Comparison of ENCODE assay signal across 18 mouse cellular contexts in genomic region chr11:32373266-32374026, GRCm38 (mm10). TPM values are rescaled to one million over a fixed set of nuclear protein-coding genes. Genes with fewer than 3 reads are reported as not detected.
DNase-seq lines count a peak whose midpoint lies in the region; ATAC-seq and TF ChIP-seq lines count a peak whose summit lies in the region.
"Had no signal": no experiment of that assay in that cellular context is flagged by ENCODE, and none has a peak within 500 bp of the region (broad histone marks: within the 10 kb centered on the region; RNA-seq: fewer than 3 reads in every experiment).

No protein-coding gene starts in this region.

- no peaks in the 10 kb centered on the region for H3K27me3 ChIP-seq in CH12.LX (replicated peaks)
- H3K27me3 ChIP-seq in hindbrain, embryonic 13.5 days: no peaks in the 10 kb centered on the region
- H3K27me3 ChIP-seq in midbrain, embryonic 14.5 days (ENCODE audit: control insufficient read depth, insufficient read depth, low read length): no peaks in the 10 kb centered on the region
- H3K27me3 ChIP-seq in kidney, embryonic 15.5 days: no peaks in the 10 kb centered on the region
- H3K27me3 ChIP-seq in liver, embryonic 12.5 days (replicated peaks): no peaks in the 10 kb centered on the region
- H3K27me3 ChIP-seq: embryonic facial prominence, embryonic 15.5 days; limb, embryonic 12.5 days had no signal

- in situ Hi-C loops in CH12.LX (cut with MboI; ENCODE audit: low pct_ligation_motif_present, low pct_unique_long_range_greater_than_20kb, low sequenced_read_pairs): no loop called here

- peak; percentile 42 for DNase-seq in CH12.LX (ENCODE audit: extremely low read depth)
- peak; percentile 58 for DNase-seq in brain, embryonic 14.5 days (ENCODE audit: low read depth)
- DNase-seq in midbrain, embryonic 14.5 days: peak; percentile 39
- DNase-seq in lung, postnatal 25 days (ENCODE audit: low spot score): no peak
- DNase-seq in kidney, postnatal 4 days: no peak
- DNase-seq: adrenal gland, postnatal 36 days; cerebellum, adult 9-10 months; gastrocnemius, postnatal 14 days; lung, postnatal 14 days; right cerebral cortex, adult 18-20 months; thymus, postnatal 4 days had no signal

- H3K79me2 ChIP-seq in CH12.LX (replicated peaks; ENCODE audit: control insufficient read depth, extremely low read depth, insufficient read depth, poor library complexity, severe bottlenecking): no peaks in the 10 kb centered on the region

- H3K9ac ChIP-seq in CH12.LX (ENCODE audit: insufficient read depth, low read depth): no peak overlapping the region
- 0 out of 2 replicates have a peak overlapping the region, but pooled peaks have one; percentile 19 for H3K9ac ChIP-seq in hindbrain, embryonic 13.5 days
- H3K9ac ChIP-seq in midbrain, embryonic 14.5 days (replicated peaks; ENCODE audit: low read length): no peak overlapping the region
- H3K9ac ChIP-seq in kidney, embryonic 15.5 days: no peak overlapping the region
- H3K9ac ChIP-seq in liver, embryonic 12.5 days: no peak overlapping the region
- H3K9ac ChIP-seq: embryonic facial prominence, embryonic 15.5 days; limb, embryonic 12.5 days; liver, embryonic 14.5 days had no signal

- dilution Hi-C loops in CH12.LX (cut with MboI; ENCODE audit: extremely low pct_ligation_motif_present, extremely low pct_unique_long_range_greater_than_20kb, low sequenced_read_pairs): no loop called here

- ATAC-seq in hindbrain, embryonic 13.5 days (ENCODE audit: low FRiP score): peak; percentile 44
- ATAC-seq in midbrain, embryonic 14.5 days (ENCODE audit: low FRiP score, low TSS enrichment): no peak
- no peak for ATAC-seq in kidney, embryonic 15.5 days (replicated peaks; ENCODE audit: low FRiP score)
- no peak for ATAC-seq in liver, embryonic 12.5 days
- ATAC-seq: intestine, embryonic 16.5 days had no signal

- H3K4me2 ChIP-seq in CH12.LX (ENCODE audit: insufficient read depth, low read depth, poor library complexity, severe bottlenecking): no peak overlapping the region
- H3K4me2 ChIP-seq in hindbrain, embryonic 13.5 days: no peak overlapping the region
- no peak overlapping the region for H3K4me2 ChIP-seq in midbrain, embryonic 14.5 days (ENCODE audit: low read length)
- no peak overlapping the region for H3K4me2 ChIP-seq in kidney, embryonic 15.5 days
- no peak overlapping the region for H3K4me2 ChIP-seq in liver, embryonic 12.5 days
- H3K4me2 ChIP-seq: embryonic facial prominence, embryonic 15.5 days; limb, embryonic 12.5 days had no signal

- H3K4me1 ChIP-seq in CH12.LX (ENCODE audit: control insufficient read depth in 1 of 2, insufficient read depth in 2 of 2): peaks cover 0 to 20% of the 10 kb centered on the region in 2 experiments; a peak in 2 of 4 replicates
- H3K4me1 ChIP-seq in hindbrain, embryonic 13.5 days (replicated peaks): peaks cover 20% of the 10 kb centered on the region
- H3K4me1 ChIP-seq in midbrain, embryonic 14.5 days (ENCODE audit: control insufficient read depth, insufficient read depth, low read length): 0 out of 2 replicates have a peak, but pooled peaks cover 2% of the 10 kb centered on the region
- H3K4me1 ChIP-seq in kidney, embryonic 15.5 days: no peaks in the 10 kb centered on the region
- H3K4me1 ChIP-seq in liver, embryonic 12.5 days: no peaks in the 10 kb centered on the region
- H3K4me1 ChIP-seq: limb, embryonic 12.5 days had no signal

- TF ChIP-seq CTCF in CH12.LX (conservative IDR thresholded peaks at IDR 0.05 in 1 of 2, IDR thresholded peaks at IDR 0.05 in 1 of 2; ENCODE audit: low read depth in 2 of 2, low read length in 2 of 2): no peak
- TF ChIP-seq CTCF in brain, embryonic 14.5 days (IDR thresholded peaks at IDR 0.05; ENCODE audit: borderline replicate concordance, extremely low read depth, insufficient read depth, insufficient read length): no peak

- no peak for TF ChIP-seq EP300 in CH12.LX (IDR thresholded peaks at IDR 0.05; ENCODE audit: low read length)

- no peak overlapping the region for H3K27ac ChIP-seq in CH12.LX (ENCODE audit: insufficient read depth, low read depth)
- peak overlapping the region; percentile 71 for H3K27ac ChIP-seq in hindbrain, embryonic 13.5 days
- peak overlapping the region; percentile 33; the same call in 1 of the 2 replicates for H3K27ac ChIP-seq in midbrain, embryonic 14.5 days (replicated peaks; ENCODE audit: low read depth, low read length)
- no peak overlapping the region for H3K27ac ChIP-seq in kidney, embryonic 15.5 days
- no peak overlapping the region for H3K27ac ChIP-seq in liver, embryonic 12.5 days
- H3K27ac ChIP-seq: embryonic facial prominence, embryonic 15.5 days; limb, embryonic 12.5 days; liver, embryonic 14.5 days had no signal

- TF ChIP-seq RAD21 in CH12.LX (IDR thresholded peaks at IDR 0.05; ENCODE audit: low read depth, low read length): no peak

- peaks cover 4 to 65% of the 10 kb centered on the region in 2 experiments for H3K36me3 ChIP-seq in CH12.LX (replicated peaks in 1 of 2; ENCODE audit: control insufficient read depth in 1 of 2, insufficient read depth in 1 of 2, low read length in 1 of 2)
- peaks cover 57% of the 10 kb centered on the region for H3K36me3 ChIP-seq in hindbrain, embryonic 13.5 days
- H3K36me3 ChIP-seq in midbrain, embryonic 14.5 days (ENCODE audit: control insufficient read depth, insufficient read depth, low read length): peaks cover 59% of the 10 kb centered on the region
- peaks cover 58% of the 10 kb centered on the region for H3K36me3 ChIP-seq in kidney, embryonic 15.5 days
- H3K36me3 ChIP-seq in liver, embryonic 12.5 days: 0 out of 2 replicates have a peak, but pooled peaks cover 3% of the 10 kb centered on the region

- TF ChIP-seq POLR2A in CH12.LX (IDR thresholded peaks at IDR 0.05; ENCODE audit: low read depth, low read length): no peak
- no peak for TF ChIP-seq POLR2A in brain, embryonic 14.5 days (IDR thresholded peaks at IDR 0.05; ENCODE audit: borderline replicate concordance, extremely low read depth, insufficient read depth, insufficient read length, poor library complexity, severe bottlenecking)

- H3K4me3 ChIP-seq in CH12.LX (replicated peaks in 1 of 3; ENCODE audit: low read depth in 2 of 3, low read length in 2 of 3, poor library complexity in 1 of 3): no peak overlapping the region
- H3K4me3 ChIP-seq in hindbrain, embryonic 13.5 days: no peak overlapping the region
- no peak overlapping the region for H3K4me3 ChIP-seq in midbrain, embryonic 14.5 days (replicated peaks; ENCODE audit: low read depth, low read length)
- H3K4me3 ChIP-seq in kidney, embryonic 15.5 days (replicated peaks): no peak overlapping the region
- H3K4me3 ChIP-seq in liver, embryonic 12.5 days: no peak overlapping the region
- H3K4me3 ChIP-seq: embryonic facial prominence, embryonic 15.5 days; limb, embryonic 12.5 days had no signal

- peaks cover 6% of the 10 kb centered on the region for H3K9me3 ChIP-seq in CH12.LX (replicated peaks; ENCODE audit: low read length)
- no peaks in the 10 kb centered on the region for H3K9me3 ChIP-seq in hindbrain, embryonic 13.5 days
- no peaks in the 10 kb centered on the region for H3K9me3 ChIP-seq in midbrain, embryonic 14.5 days (ENCODE audit: control insufficient read depth, low read length)
- H3K9me3 ChIP-seq in kidney, embryonic 15.5 days (replicated peaks): no peaks in the 10 kb centered on the region
- H3K9me3 ChIP-seq in liver, embryonic 12.5 days (replicated peaks): no peaks in the 10 kb centered on the region
- H3K9me3 ChIP-seq: embryonic facial prominence, embryonic 15.5 days; limb, embryonic 12.5 days had no signal

- 59% methylated on average over 13 of the region's 13 CpGs for WGBS in hindbrain, embryonic 13.5 days
- 85% methylated on average over 13 of the region's 13 CpGs for WGBS in midbrain, embryonic 14.5 days
- WGBS in kidney, embryonic 15.5 days: 81% methylated on average over 13 of the region's 13 CpGs
- 82% methylated on average over 13 of the region's 13 CpGs for WGBS in liver, embryonic 12.5 days (ENCODE audit: insufficient replicate concordance)

TF ChIP-seq in CH12.LX, 34 proteins besides CTCF, POLR2A, EP300 and RAD21:
- no peak for TF ChIP-seq ZMIZ1 (IDR thresholded peaks at IDR 0.05; ENCODE audit: low read depth, low read length)

RNA-seq across cellular contexts. Expression of gene Sh3pxd2b, which starts 25.8 kb away (rescaled TPM):
- 5.3 and 6.7 TPM in 2 replicates for total RNA-seq in CH12.LX (2012; rRNA removed)
- 1.7 and 2.4 TPM in 2 replicates for total RNA-seq in CH12.LX (2014; rRNA removed)
- polyA plus RNA-seq in CH12.LX (2012; ENCODE audit: insufficient read length, low read depth): 11.3 and 13.2 TPM in 2 replicates
- 33.3 and 48.4 TPM in 2 replicates for polyA plus RNA-seq in brain, embryonic 14.5 days (2012; rRNA removed)
- polyA plus RNA-seq in hindbrain, embryonic 13.5 days (2015; fragmentation: Nextera tagmentation; extraction: Ambion mirVana): 21.3 and 23.1 TPM in 2 replicates
- polyA plus RNA-seq in midbrain, embryonic 14.5 days (2014; fragmentation: Nextera tagmentation; extraction: Ambion mirVana): 22.7 and 25.4 TPM in 2 replicates
- 18.2 and 21.8 TPM in 2 replicates for polyA plus RNA-seq in kidney, embryonic 15.5 days (2015; fragmentation: Nextera tagmentation; extraction: Ambion mirVana)
- polyA plus RNA-seq in liver, embryonic 12.5 days (2016; fragmentation: Nextera tagmentation; extraction: Ambion mirVana): 2.6 and 3.1 TPM in 2 replicates

Comparison
In these comparisons a context has a peak if more than half of its experiments do, and no peak if none do; other contexts are left out.
1. DNase-seq: peak in CH12.LX (single experiment), brain, embryonic 14.5 days (single experiment) and midbrain, embryonic 14.5 days (single experiment); none in lung, postnatal 25 days (single experiment) and kidney, postnatal 4 days (0 of 2).
2. H3K27ac ChIP-seq: peak in hindbrain, embryonic 13.5 days (single experiment) and midbrain, embryonic 14.5 days (single experiment); none in CH12.LX (single experiment), kidney, embryonic 15.5 days (single experiment) and liver, embryonic 12.5 days (single experiment).